Mouse (Mus musculus): ENCODE measurements around the gene 2010003K11Rik.

DNA sequence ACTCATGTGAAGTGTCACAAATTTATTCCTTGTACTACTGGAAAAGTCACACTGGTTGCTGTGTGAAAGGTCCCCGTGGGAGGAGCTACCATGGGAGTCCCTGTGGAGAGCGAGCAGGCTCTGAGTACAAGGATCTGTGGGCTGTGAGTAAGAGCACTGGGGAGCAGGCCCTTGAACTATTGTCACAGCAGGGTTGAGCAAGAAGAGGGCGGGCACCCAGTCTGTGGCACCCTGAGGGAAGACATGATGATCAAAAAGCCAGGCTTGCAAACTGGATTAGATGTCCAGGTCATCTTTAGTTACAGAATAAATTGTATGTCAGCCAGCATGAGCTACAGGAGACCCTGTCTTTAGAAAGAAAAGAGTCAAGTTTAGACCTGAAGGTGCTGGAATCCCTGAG lies 38.2 kb upstream of the 2010003K11Rik start:
- no peak for TF ChIP-seq POLR2A (IDR thresholded peaks at IDR 0.05; ENCODE audit: low read depth, low read length)
- TF ChIP-seq CTCF (IDR thresholded peaks at IDR 0.05; ENCODE audit: extremely low read depth, insufficient read depth, insufficient read length, insufficient replicate concordance), result no peak
